Mouse (Mus musculus): ENCODE results near the gene Cers6. TPM values are rescaled to one million over a fixed set of nuclear protein-coding genes. Genes with fewer than 3 reads are reported as not detected.

Cers6 gene
- polyA plus RNA-seq (2012; rRNA removed) = 5.4 and 6.5 TPM in 2 replicates

GRCm38 (mm10) chr2:68860904-68861685, at the start of gene Cers6:
Gene Cers6 (plus strand): TSS chr2:68861441.

GRCm38 (mm10) chr2:69135661-69136576, 274.7 kb downstream of the Cers6 start, which contains the start of gene Nostrin:
Gene Nostrin (plus strand): TSS chr2:69135800.

Other genes starting within 250 kb of the Cers6 start
- not detected in 2 replicates for gene 4932414N04Rik, start 205.0 kb upstream of the Cers6 start, polyA plus RNA-seq (2012; rRNA removed)